Mouse (Mus musculus) right cerebral cortex, adult 18-20 months (tissue): Measurements from ENCODE around the gene Scfd2.

ENCODE experiments used
- DNase-seq: peaks from one replicate; pipeline ENCODE4 v3.0.0; 2022; ENCODE audit warnings: mixed read lengths

Gene Scfd2

GRCm38 (mm10) chr5:74531630-74532280 is at the start of gene Scfd2:
TSS of gene Scfd2 (minus strand) at chr5:74531759.
- DNase-seq: peak; percentile 97

GRCm38 (mm10) chr5:74571767-74572166 is 40.2 kb upstream of the Scfd2 start:
- no peak for DNase-seq

- no peak for DNase-seq
Observed at GRCm38 (mm10) chr5:74561151-74561550, 29.6 kb upstream of the Scfd2 start.

GRCm38 (mm10) chr5:74549566-74549965 is 18.0 kb upstream of the Scfd2 start:
- DNase-seq: peak; percentile 29

GRCm38 (mm10) chr5:74545606-74546005 is 14.0 kb upstream of the Scfd2 start:
- DNase-seq: no peak

GRCm38 (mm10) chr5:74536180-74536947 is 4.8 kb upstream of the Scfd2 start:
- DNase-seq: peak; percentile 5

GRCm38 (mm10) chr5:74535240-74536021 is 3.9 kb upstream of the Scfd2 start, which contains the start of gene Fip1l1:
TSS of gene Fip1l1 (plus strand) at chr5:74535449.
- peak; percentile 92 for DNase-seq

- DNase-seq: no peak
Observed at GRCm38 (mm10) chr5:74530785-74531184, 774 bp downstream of the Scfd2 start.

- no peak for DNase-seq
Observed at GRCm38 (mm10) chr5:74527025-74527424, 4.5 kb downstream of the Scfd2 start.

- peak; percentile 5 for DNase-seq
Observed at GRCm38 (mm10) chr5:74511686-74512085, 19.9 kb downstream of the Scfd2 start.

- no peak for DNase-seq
Observed at GRCm38 (mm10) chr5:74492705-74493104, 38.9 kb downstream of the Scfd2 start.

GRCm38 (mm10) chr5:74484646-74485045 is 46.9 kb downstream of the Scfd2 start:
- no peak for DNase-seq

GRCm38 (mm10) chr5:74482633-74483032 is 48.9 kb downstream of the Scfd2 start:
- DNase-seq: no peak

GRCm38 (mm10) chr5:74482034-74482433 is 49.5 kb downstream of the Scfd2 start:
- DNase-seq: no peak

GRCm38 (mm10) chr5:74480409-74480808 is 51.1 kb downstream of the Scfd2 start:
- no peak for DNase-seq

- DNase-seq: no peak
Observed at GRCm38 (mm10) chr5:74479947-74480346, 51.6 kb downstream of the Scfd2 start.

GRCm38 (mm10) chr5:74479157-74479556 is 52.4 kb downstream of the Scfd2 start:
- DNase-seq: no peak

- DNase-seq: no peak
Observed at GRCm38 (mm10) chr5:74476551-74476950, 55.0 kb downstream of the Scfd2 start.

GRCm38 (mm10) chr5:74473117-74473516 is 58.4 kb downstream of the Scfd2 start:
- no peak for DNase-seq

GRCm38 (mm10) chr5:74470819-74471218 is 60.7 kb downstream of the Scfd2 start:
- DNase-seq: no peak

GRCm38 (mm10) chr5:74469620-74470019 is 61.9 kb downstream of the Scfd2 start:
- no peak for DNase-seq

- no peak for DNase-seq
Observed at GRCm38 (mm10) chr5:74467753-74468152, 63.8 kb downstream of the Scfd2 start.

GRCm38 (mm10) chr5:74456759-74457158 is 74.8 kb downstream of the Scfd2 start:
- no peak for DNase-seq
